Mouse (Mus musculus) heart, postnatal 0 days (tissue): Measurements from ENCODE around the gene Tmco1.

Source experiments
- CTCF ChIP-seq: IDR thresholded peaks from 2 replicates; pipeline ENCODE4 v1.5.1; 2016; ENCODE audit warnings: antibody characterized with exemption, control low read depth, low read depth
- EP300 ChIP-seq: IDR thresholded peaks from 2 replicates; pipeline ENCODE4 v1.6.1; 2016; ENCODE audit warnings: antibody characterized with exemption, low read depth

GRCm38 (mm10) chr1:167363322-167363721 is 55.1 kb downstream of the Tmco1 start:
- TF ChIP-seq CTCF (no peak), EP300 (no peak)
